In the genomic region with DNA sequence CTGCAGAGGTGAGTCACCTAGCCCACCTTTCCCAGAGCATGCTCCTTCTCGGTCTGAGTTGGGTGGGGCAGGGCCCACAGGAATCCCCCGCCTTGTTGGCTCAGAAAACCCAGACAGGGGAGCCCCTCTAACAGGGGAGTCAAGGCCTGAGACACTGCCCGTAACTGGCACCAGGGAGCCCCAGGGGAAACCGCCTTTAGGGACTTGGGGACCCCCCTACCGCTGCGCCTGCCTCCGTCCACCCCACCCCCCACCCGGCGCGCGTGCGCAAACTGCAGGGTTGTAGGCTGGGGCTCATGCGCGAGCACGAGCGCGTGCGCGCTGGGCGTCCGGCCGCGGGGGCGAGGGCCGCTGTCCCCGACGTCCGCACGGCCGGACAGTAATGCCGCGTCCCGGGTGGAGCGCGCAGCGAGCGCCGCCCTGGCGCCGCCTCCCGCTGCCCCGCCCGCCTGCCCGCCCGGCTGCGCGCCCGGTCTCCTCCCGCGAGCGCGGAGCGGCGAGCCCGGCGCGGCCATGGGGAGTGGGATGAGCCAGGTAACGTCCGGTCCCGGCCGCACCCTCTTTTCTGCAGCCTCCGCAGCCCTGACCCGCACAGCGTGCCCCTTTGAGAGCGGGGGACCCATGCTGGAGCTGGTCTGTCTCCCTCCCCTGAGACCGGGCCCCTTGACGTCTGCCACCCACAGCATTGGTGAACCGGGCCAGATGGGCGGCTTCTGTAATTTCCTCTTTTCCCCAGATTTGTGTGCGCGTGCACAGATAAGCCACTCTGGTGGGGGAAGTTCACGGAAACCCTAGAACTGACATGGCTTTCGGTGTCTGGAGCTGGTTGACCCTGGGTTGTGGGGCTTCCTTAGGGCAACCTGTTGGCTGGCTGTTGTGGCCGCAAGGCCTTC, we compare ENCODE assay signal across 8 mouse cellular contexts. TPM values are rescaled to one million over a fixed set of nuclear protein-coding genes. Genes with fewer than 3 reads are reported as not detected.
A peak's percentile ranks its signal among the peaks of the same experiment; 100 is the strongest.
DNase-seq lines count a peak whose midpoint lies in the region; ATAC-seq lines count a peak whose summit lies in the region.

A gene (plus strand): TSS at position 387 of the 893 bp plus-strand sequence.

- ATAC-seq in hindbrain, embryonic 13.5 days (ENCODE audit: low FRiP score) = peak; percentile 96

- H3K36me3 ChIP-seq in hindbrain, embryonic 13.5 days = no peaks in the 10 kb centered on the region

- H3K4me2 ChIP-seq in hindbrain, embryonic 13.5 days = peak within 1 kb of the TSS; percentile 71

- DNase-seq in Muller cell, postnatal 12 days (ENCODE audit: inconsistent ontology term) = peak; percentile 92
- DNase-seq in cerebellum, adult 9-10 months = peak; percentile 86
- DNase-seq in frontal cortex, postnatal 25 days (ENCODE audit: low spot score in 2 of 2) = peak; percentile 68 to 69
- peak; percentile 75 to 76 for DNase-seq in layer of hippocampus, postnatal 25 days (ENCODE audit: extremely low spot score in 1 of 2, low spot score in 1 of 2)
- DNase-seq in lung, postnatal 14 days = peak; percentile 90
- DNase-seq in ovary, postnatal 36 days (ENCODE audit: low spot score) = peak; percentile 91
- DNase-seq in thymus, postnatal 14 days = peak; percentile 70

- peak within 1 kb of the TSS; percentile 88 for H3K9ac ChIP-seq in hindbrain, embryonic 13.5 days

- WGBS in hindbrain, embryonic 13.5 days = under 1% methylated on average over 71 of the region's 74 CpGs

- no peaks in the 10 kb centered on the region for H3K9me3 ChIP-seq in hindbrain, embryonic 13.5 days

- H3K4me1 ChIP-seq in hindbrain, embryonic 13.5 days (replicated peaks) = peaks cover 15% of the 10 kb centered on the region

- H3K4me3 ChIP-seq in hindbrain, embryonic 13.5 days = peak within 1 kb of the TSS; percentile 82

- peak within 1 kb of the TSS; percentile 80 for H3K27ac ChIP-seq in hindbrain, embryonic 13.5 days

- H3K27me3 ChIP-seq in hindbrain, embryonic 13.5 days = 0 out of 2 replicates have a peak, but pooled peaks cover 2% of the 10 kb centered on the region

RNA-seq across cellular contexts. Expression of the gene that starts here (rescaled TPM):
- polyA plus RNA-seq in hindbrain, embryonic 13.5 days (2015; fragmentation: Nextera tagmentation; extraction: Ambion mirVana) = 19.6 and 21.7 TPM in 2 replicates
- 10 to 100 TPM; 27.3 to 30.6 TPM for total RNA-seq in layer of hippocampus, postnatal 25 days (2021)

Comparison
In these comparisons a context has a peak if more than half of its experiments do, and no peak if none do; other contexts are left out.
1. Peak in every context shown above with its lines: DNase-seq, ATAC-seq, H3K4me3 ChIP-seq and H3K27ac ChIP-seq.